Mouse (Mus musculus) midbrain, embryonic 12.5 days (tissue): ENCODE results near the gene Mospd3. TPM values are rescaled to one million over a fixed set of nuclear protein-coding genes. Genes with fewer than 3 reads are reported as not detected.
A peak's percentile ranks its signal among the peaks of the same experiment; 100 is the strongest.

ENCODE experiments used
- ATAC-seq: fragments of 200-750 bp; cut with Nextera tagmentation; 2 replicates; pipeline ENCODE4 v1.8.0; 2017; ENCODE audit warnings: low read depth, moderate TSS enrichment, moderate library complexity; ENCODE audit not compliant: low FRiP score
- H3K27ac ChIP-seq: fragments of 300-500 bp; sonication (generic); replicated peaks from 2 replicates; pipeline ENCODE4 v1.5.1; 2016; ENCODE audit warnings: mild to moderate bottlenecking
- H3K27me3 ChIP-seq: fragments of 300-500 bp; sonication (generic); 2 replicates; pipeline ENCODE4 v1.6.1; 2016; ENCODE audit warnings: mild to moderate bottlenecking
- H3K36me3 ChIP-seq: fragments of 300-500 bp; sonication (generic); 2 replicates; pipeline ENCODE4 v1.6.1; 2016
- H3K4me1 ChIP-seq: fragments of 300-500 bp; sonication (generic); 2 replicates; pipeline ENCODE4 v1.6.1; 2016
- H3K4me2 ChIP-seq: fragments of 300-500 bp; sonication (generic); replicated peaks from 2 replicates; pipeline ENCODE4 v1.6.1; 2016; ENCODE audit warnings: mild to moderate bottlenecking, moderate library complexity
- H3K4me3 ChIP-seq: fragments of 300-500 bp; sonication (generic); 2 replicates; pipeline ENCODE4 v1.5.1; 2016; ENCODE audit warnings: mild to moderate bottlenecking
- H3K9ac ChIP-seq: fragments of 300-500 bp; sonication (generic); replicated peaks from 2 replicates; pipeline ENCODE4 v1.6.1; 2016; ENCODE audit warnings: mild to moderate bottlenecking, moderate library complexity
- H3K9me3 ChIP-seq: fragments of 300-500 bp; sonication (generic); 2 replicates; pipeline ENCODE4 v1.6.1; 2016; ENCODE audit warnings: mild to moderate bottlenecking
- WGBS: fragments of 180-500 bp; shearing (Covaris S2); methylation state at CpG from one replicate; pipeline ENCODE4 v1.1.7; 2016; 5-methylcytosine and 5-hydroxymethylcytosine counted together
- polyA plus RNA-seq: library from polyadenylated mRNA; unstranded; fragments of >200 nt; fragmentation: Nextera tagmentation; extraction: Ambion mirVana; gene quantifications from 2 replicates; pipeline ENCODE4 v1.2.1, GENCODE M21; 2016

Gene Mospd3
- polyA plus RNA-seq, 1 experiment from 2014 or later: 31.9 TPM

GRCm38 (mm10) chr5:137613550-137613949 is 12.7 kb upstream of the Mospd3 start, which contains the start of gene Pcolce:
Gene Pcolce, minus strand, starts transcription at chr5:137613784.
- Histone ChIP-seq H3K27ac (peak within 1 kb of the TSS; percentile 42; the same call in 1 of the 2 replicates), H3K4me1 (peaks cover 29% of the 10 kb centered on the region), H3K27me3 (peaks cover 16% of the 10 kb centered on the region), H3K9me3 (no peaks in the 10 kb centered on the region), H3K4me2 (0 out of 2 replicates have a peak within 1 kb of the TSS, but pooled peaks have one; percentile 5), H3K9ac (peak within 1 kb of the TSS; percentile 32; the same call in 1 of the 2 replicates), H3K36me3 (no peaks in the 10 kb centered on the region), H3K4me3 (no peak within 1 kb of the TSS)
- 65% methylated on average over 11 of the region's 11 CpGs for WGBS
- no peak for ATAC-seq

DNA sequence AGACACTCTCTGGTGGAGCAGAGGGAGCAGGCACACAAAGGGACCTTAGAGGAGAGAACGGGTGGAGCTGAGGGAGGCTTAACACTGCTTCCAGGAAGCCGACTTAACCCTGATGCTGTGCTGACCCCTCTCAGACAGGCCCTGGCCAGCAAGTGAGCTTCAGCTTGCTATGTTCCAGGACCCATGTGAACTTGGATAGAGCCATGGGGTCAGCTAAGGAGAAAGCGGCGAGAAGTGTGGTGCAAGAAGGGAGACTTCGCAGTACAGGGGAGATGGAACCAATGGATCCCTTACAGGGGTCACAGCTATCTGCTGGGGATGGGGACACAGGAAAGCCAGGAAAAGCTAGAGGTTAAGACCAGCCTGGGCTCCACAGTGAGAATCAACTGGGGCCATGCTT is 12.2 kb upstream of the Mospd3 start:
- no peak overlapping the region for H3K4me3 ChIP-seq
- ATAC-seq: no peak
- H3K27me3 ChIP-seq: peaks cover 20% of the 10 kb centered on the region
- peak overlapping the region; percentile 42; the same call in 1 of the 2 replicates for H3K27ac ChIP-seq
- peaks cover 34% of the 10 kb centered on the region for H3K4me1 ChIP-seq
- no peak overlapping the region for H3K4me2 ChIP-seq
- H3K36me3 ChIP-seq: no peaks in the 10 kb centered on the region
- 64% methylated on average over 5 of the region's 5 CpGs for WGBS
- H3K9ac ChIP-seq: no peak overlapping the region; the same call in 1 of the 2 replicates
- no peaks in the 10 kb centered on the region for H3K9me3 ChIP-seq

- Histone ChIP-seq H3K9ac (no peak overlapping the region), H3K4me1 (peaks cover 38% of the 10 kb centered on the region), H3K36me3 (no peaks in the 10 kb centered on the region), H3K4me2 (no peak overlapping the region), H3K4me3 (no peak overlapping the region), H3K27ac (peak overlapping the region; percentile 66), H3K9me3 (no peaks in the 10 kb centered on the region), H3K27me3 (peaks cover 29% of the 10 kb centered on the region)
- ATAC-seq: no peak
- 15% methylated on average over 6 of the region's 6 CpGs for WGBS
These were observed 10.4 kb upstream of the Mospd3 start for GRCm38 (mm10) chr5:137611245-137611602.

GRCm38 (mm10) chr5:137610548-137611244 is 9.8 kb upstream of the Mospd3 start:
- Histone ChIP-seq H3K4me2 (peak overlapping the region; percentile 23; the same call in 1 of the 2 replicates), H3K27me3 (peaks cover 29% of the 10 kb centered on the region), H3K9ac (0 out of 2 replicates have a peak overlapping the region, but pooled peaks have one; percentile 17), H3K4me1 (peaks cover 38% of the 10 kb centered on the region), H3K9me3 (no peaks in the 10 kb centered on the region), H3K27ac (peak overlapping the region; percentile 66), H3K36me3 (0 out of 2 replicates have a peak, but pooled peaks cover under 1% of the 10 kb centered on the region), H3K4me3 (no peak overlapping the region)
- 21% methylated on average over 11 of the region's 12 CpGs for WGBS
- ATAC-seq: no peak

DNA sequence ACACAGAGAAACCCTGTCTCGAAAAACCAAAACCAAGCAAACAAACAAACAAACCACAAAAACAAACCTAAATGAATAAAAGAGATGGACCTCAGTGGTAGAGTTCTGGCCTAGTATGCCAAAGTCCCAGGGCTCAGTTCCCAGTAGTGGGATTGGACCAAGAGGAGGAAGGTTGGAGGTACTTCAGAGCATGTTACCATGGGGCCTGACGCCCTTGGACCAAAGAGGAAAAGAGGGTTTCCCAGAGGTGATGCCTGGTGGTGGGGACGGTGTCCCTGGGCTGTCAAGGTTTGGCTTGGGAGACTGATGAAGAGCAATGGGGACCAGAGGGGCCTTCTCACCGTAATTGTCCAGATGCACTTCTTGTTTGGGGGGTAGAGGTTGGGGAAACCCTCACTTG is 9.2 kb upstream of the Mospd3 start:
- H3K4me2 ChIP-seq: no peak overlapping the region
- no peak overlapping the region for H3K9ac ChIP-seq
- H3K36me3 ChIP-seq: 0 out of 2 replicates have a peak, but pooled peaks cover 2% of the 10 kb centered on the region
- H3K4me3 ChIP-seq: no peak overlapping the region
- H3K4me1 ChIP-seq: peaks cover 38% of the 10 kb centered on the region
- WGBS: 67% methylated on average over 4 of the region's 4 CpGs
- no peak for ATAC-seq
- H3K27me3 ChIP-seq: peaks cover 29% of the 10 kb centered on the region
- no peak overlapping the region for H3K27ac ChIP-seq
- H3K9me3 ChIP-seq: no peaks in the 10 kb centered on the region

GRCm38 (mm10) chr5:137609292-137609691 is 8.4 kb upstream of the Mospd3 start:
- no peak overlapping the region for H3K9ac ChIP-seq
- H3K27me3 ChIP-seq: peaks cover 29% of the 10 kb centered on the region
- H3K9me3 ChIP-seq: no peaks in the 10 kb centered on the region
- WGBS: 65% methylated on average over 3 of the region's 3 CpGs
- no peak overlapping the region for H3K4me3 ChIP-seq
- no peak overlapping the region for H3K27ac ChIP-seq
- no peak overlapping the region for H3K4me2 ChIP-seq
- 0 out of 2 replicates have a peak, but pooled peaks cover 2% of the 10 kb centered on the region for H3K36me3 ChIP-seq
- ATAC-seq: no peak
- H3K4me1 ChIP-seq: peaks cover 38% of the 10 kb centered on the region

- Histone ChIP-seq H3K4me3 (peak overlapping the region; percentile 17), H3K9ac (peak overlapping the region; percentile 28; the same call in 1 of the 2 replicates), H3K4me1 (peaks cover 38% of the 10 kb centered on the region), H3K9me3 (no peaks in the 10 kb centered on the region), H3K36me3 (0 out of 2 replicates have a peak, but pooled peaks cover 2% of the 10 kb centered on the region), H3K27ac (no peak overlapping the region), H3K4me2 (peak overlapping the region; percentile 39), H3K27me3 (peaks cover 29% of the 10 kb centered on the region)
- WGBS: 18% methylated on average over 23 of the region's 23 CpGs
- no peak for ATAC-seq
These were observed 7.9 kb upstream of the Mospd3 start for GRCm38 (mm10) chr5:137608654-137609190.

- Histone ChIP-seq H3K4me3 (peak overlapping the region; percentile 17), H3K27ac (no peak overlapping the region), H3K9me3 (no peaks in the 10 kb centered on the region), H3K4me2 (peak overlapping the region; percentile 39), H3K27me3 (peaks cover 29% of the 10 kb centered on the region), H3K4me1 (peaks cover 38% of the 10 kb centered on the region), H3K9ac (peak overlapping the region; percentile 28; the same call in 1 of the 2 replicates), H3K36me3 (0 out of 2 replicates have a peak, but pooled peaks cover 2% of the 10 kb centered on the region)
- no peak for ATAC-seq
- 8% methylated on average over 26 of the region's 26 CpGs for WGBS
These were observed 7.2 kb upstream of the Mospd3 start for GRCm38 (mm10) chr5:137607860-137608653.

DNA sequence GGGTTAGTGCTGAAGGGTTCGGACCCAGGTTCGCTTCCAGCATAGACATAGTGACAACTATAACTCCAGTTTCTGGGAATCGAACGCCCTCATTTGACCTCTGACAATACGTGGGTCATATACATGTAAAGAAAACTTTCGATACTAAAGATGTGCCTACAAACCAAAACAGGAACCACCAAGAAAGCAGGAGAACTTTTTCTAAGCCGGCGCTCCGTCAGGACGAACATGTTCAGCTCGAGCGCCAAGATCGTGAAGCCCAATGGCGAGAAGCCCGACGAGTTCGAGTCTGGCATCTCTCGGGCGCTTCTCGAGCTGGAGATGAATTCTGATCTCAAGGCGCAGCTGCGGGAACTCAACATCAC is 489 bp upstream of the Mospd3 start:
- Histone ChIP-seq H3K9me3 (no peaks in the 10 kb centered on the region), H3K4me2 (peak overlapping the region; percentile 96), H3K36me3 (peaks cover 11% of the 10 kb centered on the region), H3K27ac (peak overlapping the region; percentile 36; the same call in 1 of the 2 replicates), H3K9ac (peak overlapping the region; percentile 43), H3K4me1 (peaks cover 34% of the 10 kb centered on the region), H3K27me3 (no peaks in the 10 kb centered on the region), H3K4me3 (peak overlapping the region; percentile 76)
- WGBS: under 1% methylated on average over 22 of the region's 22 CpGs
- ATAC-seq: no peak

- Histone ChIP-seq H3K27me3 (no peaks in the 10 kb centered on the region), H3K27ac (peak overlapping the region; percentile 76), H3K36me3 (peaks cover 8% of the 10 kb centered on the region), H3K9me3 (no peaks in the 10 kb centered on the region), H3K4me2 (peak overlapping the region; percentile 96), H3K4me1 (peaks cover 34% of the 10 kb centered on the region), H3K4me3 (peak overlapping the region; percentile 76), H3K9ac (peak overlapping the region; percentile 86)
- 2% methylated on average over 19 of the region's 19 CpGs for WGBS
- no peak; the same call in 1 of the 2 replicates for ATAC-seq
These were observed 608 bp downstream of the Mospd3 start for GRCm38 (mm10) chr5:137600281-137600618.

- H3K9ac ChIP-seq: peak overlapping the region; percentile 86
These were observed 1.3 kb downstream of the Mospd3 start for GRCm38 (mm10) chr5:137599600-137599999.

More at GRCm38 (mm10) chr5:137599600-137599999, 1.3 kb downstream of the Mospd3 start:
- Histone ChIP-seq H3K9me3 (no peaks in the 10 kb centered on the region), H3K27ac (no peak overlapping the region), H3K4me3 (peak overlapping the region; percentile 76), H3K4me1 (peaks cover 34% of the 10 kb centered on the region), H3K27me3 (no peaks in the 10 kb centered on the region), H3K36me3 (peaks cover 8% of the 10 kb centered on the region), H3K4me2 (peak overlapping the region; percentile 96)
- no peak for ATAC-seq
- 63% methylated on average over 9 of the region's 9 CpGs for WGBS
